Mouse (Mus musculus) lung, adult 2 months (tissue): ENCODE results near the gene Alox5. TPM values are rescaled to one million over a fixed set of nuclear protein-coding genes. Genes with fewer than 3 reads are reported as not detected.

Source experiments
- DNase-seq: peaks from one replicate; pipeline ENCODE4 v3.0.0; 2022
- H3K4me1 ChIP-seq: fragments of 200-500 bp; 2 replicates; pipeline ENCODE4 v1.6.1; 2011; ENCODE audit warnings: low read length; ENCODE audit not compliant: control insufficient read depth, insufficient read depth
- H3K4me3 ChIP-seq: fragments of 200-500 bp; replicated peaks from 2 replicates; pipeline ENCODE3; 2011; ENCODE audit warnings: low read depth, mild to moderate bottlenecking, control low read depth, low read length; ENCODE audit errors: extremely low read depth
- CTCF ChIP-seq: fragments of 200-500 bp; IDR thresholded peaks from 2 replicates; pipeline ENCODE4 v1.5.1; 2011; ENCODE audit warnings: mild to moderate bottlenecking, low read length, control low read depth; ENCODE audit not compliant: insufficient read depth
- POLR2A ChIP-seq: fragments of 200-500 bp; IDR thresholded peaks from 2 replicates; pipeline ENCODE4 v1.6.1; 2011; ENCODE audit warnings: low read depth, mild to moderate bottlenecking, control low read depth, low read length, borderline replicate concordance; ENCODE audit errors: extremely low read depth
- WGBS: fragments of 180-500 bp; shearing (Covaris S2); methylation state at CpG from one replicate; pipeline ENCODE4 v1.1.7; 2018; 5-methylcytosine and 5-hydroxymethylcytosine counted together
- polyA plus RNA-seq: library from polyadenylated mRNA; depleted of rRNA; stranded (reverse); fragments of >200 nt; gene quantifications from 2 replicates; pipeline ENCODE4 v1.2.3, GENCODE M21; 2012

Gene Alox5
- polyA plus RNA-seq, 1 experiment, result 9.1 TPM

DNA sequence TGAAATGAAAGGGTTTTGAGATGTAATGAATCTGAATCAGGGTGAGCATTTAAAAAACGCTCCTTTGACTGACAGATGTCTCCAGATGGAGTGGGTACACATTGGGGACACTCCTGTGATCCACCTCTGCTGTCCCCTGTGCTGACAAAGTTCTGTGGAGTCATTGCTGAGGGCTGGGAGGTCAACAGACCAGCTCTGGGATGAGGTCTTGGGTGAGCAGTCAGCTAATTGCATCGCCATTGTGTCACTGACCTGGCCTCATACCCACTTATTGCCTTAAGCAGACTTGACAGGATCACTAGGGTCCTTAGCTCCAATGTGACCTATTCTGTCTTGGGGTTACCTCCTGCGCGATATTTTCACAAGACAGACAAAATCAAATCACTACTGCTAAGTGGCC, 53.8 kb downstream of the Alox5 start:
- H3K4me3 ChIP-seq, result no peak overlapping the region
- no peak for DNase-seq
- WGBS, result 91% methylated on average over 4 of the region's 4 CpGs
- H3K4me1 ChIP-seq, result no peaks in the 10 kb centered on the region
- TF ChIP-seq CTCF, result no peak
- TF ChIP-seq POLR2A, result no peak

DNA sequence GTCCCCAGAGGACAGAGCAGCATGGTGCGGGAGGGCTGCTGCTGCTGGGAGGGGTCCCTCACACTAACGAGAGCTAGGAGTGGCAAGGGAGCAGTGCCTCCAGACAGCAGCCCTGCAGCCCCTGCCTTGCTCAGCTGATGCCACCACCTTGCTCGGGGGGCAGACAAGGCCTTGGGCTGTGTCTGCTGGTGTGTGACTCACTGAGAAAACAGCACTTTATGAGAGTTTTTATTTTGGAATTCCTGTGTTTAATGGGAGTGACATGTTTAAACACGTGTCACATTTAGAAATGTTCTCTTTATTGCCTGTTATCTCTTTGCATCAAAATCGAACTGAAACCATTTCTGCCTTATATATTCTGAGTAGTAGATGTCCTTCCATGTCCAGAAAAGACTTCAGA, 54.3 kb downstream of the Alox5 start:
- 72% methylated on average over 5 of the region's 5 CpGs for WGBS

DNA sequence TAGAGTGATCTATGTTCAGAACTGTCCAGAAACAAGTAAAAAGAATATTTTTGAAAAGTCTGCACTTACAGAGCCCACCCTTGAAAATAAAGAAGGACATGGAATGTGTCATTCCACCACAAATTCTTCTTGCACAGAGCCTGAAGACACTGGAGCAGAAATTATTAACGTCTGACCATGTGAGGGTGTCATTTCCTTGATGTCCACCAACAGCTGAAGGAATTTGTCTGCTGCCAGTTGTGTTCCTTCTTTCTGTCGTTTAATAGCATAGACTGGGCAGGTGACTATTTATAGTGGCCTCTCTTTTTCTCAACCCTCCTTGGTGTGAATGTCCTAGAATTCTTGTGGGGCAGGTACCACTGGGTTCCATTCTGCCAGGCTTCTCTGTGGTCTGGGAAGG, 54.8 kb downstream of the Alox5 start:
- no peak for TF ChIP-seq CTCF
- TF ChIP-seq POLR2A, result no peak
- H3K4me1 ChIP-seq, result no peaks in the 10 kb centered on the region
- WGBS, result 60% methylated on average over 2 of the region's 2 CpGs
- H3K4me3 ChIP-seq, result no peak overlapping the region
- DNase-seq, result no peak

More for the DNA sequence above, 54.3 kb downstream of the Alox5 start:
- Histone ChIP-seq H3K4me3 (no peak overlapping the region), H3K4me1 (no peaks in the 10 kb centered on the region)
- no peak for TF ChIP-seq POLR2A
- no peak for TF ChIP-seq CTCF
- no peak for DNase-seq

DNA sequence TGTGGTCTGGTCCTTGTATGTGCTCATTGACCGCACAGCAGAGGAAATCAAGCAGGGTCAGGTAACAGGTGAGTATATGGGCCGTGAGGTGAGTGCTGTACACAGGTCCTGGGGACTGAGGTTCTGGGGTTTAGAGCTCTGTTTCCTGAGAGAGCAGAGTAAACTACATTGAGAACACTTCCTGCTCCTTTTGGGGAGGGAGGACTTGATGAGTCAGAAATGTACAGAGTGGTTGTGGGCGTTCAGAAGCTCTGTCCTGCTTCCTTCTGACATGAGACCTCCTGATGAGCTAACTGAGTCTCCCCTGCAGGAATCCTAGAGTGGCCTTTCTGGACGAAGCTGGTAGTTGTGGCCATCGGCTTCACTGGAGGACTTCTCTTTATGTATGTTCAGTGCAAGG, 55.3 kb downstream of the Alox5 start:
- Histone ChIP-seq H3K4me1 (no peaks in the 10 kb centered on the region), H3K4me3 (no peak overlapping the region)
- no peak for TF ChIP-seq POLR2A
- no peak for TF ChIP-seq CTCF
- WGBS, result 82% methylated on average over 5 of the region's 5 CpGs
- no peak for DNase-seq

GRCm38 (mm10) chr6:116405243-116405642, 55.7 kb downstream of the Alox5 start:
- 91% methylated on average over 9 of the region's 9 CpGs for WGBS
- no peak for DNase-seq
- no peak for TF ChIP-seq CTCF
- TF ChIP-seq POLR2A, result no peak
- no peaks in the 10 kb centered on the region for H3K4me1 ChIP-seq
- H3K4me3 ChIP-seq, result no peak overlapping the region

DNA sequence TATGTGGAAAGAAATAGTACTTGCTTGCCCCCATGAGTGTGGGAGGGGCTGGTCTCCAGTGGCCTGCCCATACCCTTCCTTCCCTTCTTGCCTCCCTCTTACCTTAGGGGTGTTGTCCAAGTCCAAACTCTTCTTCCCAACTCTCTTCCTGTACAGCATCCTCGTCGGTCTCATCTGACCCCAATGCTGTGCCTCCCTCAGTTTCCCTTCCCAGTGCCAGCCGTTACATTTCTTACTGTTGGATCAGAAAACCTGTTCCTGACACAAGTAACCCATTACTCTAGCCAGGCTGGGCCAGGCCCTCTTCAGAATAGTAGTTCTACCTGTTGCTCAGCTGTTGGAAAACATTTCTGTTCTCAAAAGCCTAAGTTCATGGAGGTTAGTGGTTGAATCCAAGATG, 58.6 kb downstream of the Alox5 start:
- Histone ChIP-seq H3K4me3 (no peak overlapping the region), H3K4me1 (no peaks in the 10 kb centered on the region; the same call in 1 of the 2 replicates)
- TF ChIP-seq CTCF, result no peak
- no peak for TF ChIP-seq POLR2A
- 93% methylated on average over 3 of the region's 3 CpGs for WGBS
- DNase-seq, result no peak

DNA sequence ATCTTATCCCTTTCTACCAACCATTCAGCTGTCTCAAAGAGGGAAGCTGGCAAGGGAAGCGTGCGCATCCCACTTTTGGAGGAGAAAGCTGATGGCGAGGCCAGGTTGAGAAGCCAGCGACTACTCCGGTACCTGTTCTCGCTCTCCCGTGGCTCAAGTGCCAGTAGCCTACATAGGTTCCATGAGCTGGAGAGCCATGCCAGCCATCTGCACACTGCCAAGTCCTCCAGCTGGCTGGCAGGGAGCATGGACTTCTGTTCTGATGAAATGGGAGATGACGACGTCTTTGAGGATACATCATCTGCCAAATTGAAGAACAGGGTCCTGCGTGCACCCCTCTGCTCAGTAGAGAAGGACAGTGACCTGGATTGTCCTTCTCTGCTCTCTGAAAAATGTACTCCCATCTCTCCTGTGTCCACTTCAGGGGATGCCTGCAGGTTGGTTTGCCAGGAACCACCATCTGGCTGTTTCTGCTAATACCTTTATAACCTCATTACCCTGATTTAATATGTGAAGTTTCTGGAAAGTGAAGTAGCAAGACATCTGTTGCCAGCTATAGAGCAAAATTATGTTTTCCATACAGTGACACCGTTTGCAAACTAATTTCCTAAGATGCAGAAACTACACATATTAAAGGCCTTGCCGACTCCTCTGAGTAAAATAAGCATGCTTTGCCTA, 59.1 kb downstream of the Alox5 start:
- no peak for DNase-seq
- Histone ChIP-seq H3K4me1 (no peaks in the 10 kb centered on the region; the same call in 1 of the 2 replicates), H3K4me3 (no peak overlapping the region)
- 96% methylated on average over 12 of the region's 12 CpGs for WGBS
- TF ChIP-seq CTCF (no peak), POLR2A (no peak)

- DNase-seq, result no peak
- Histone ChIP-seq H3K4me1 (no peaks in the 10 kb centered on the region; the same call in 1 of the 2 replicates), H3K4me3 (no peak overlapping the region)
- WGBS, result 64% methylated on average over 2 of the region's 2 CpGs
- TF ChIP-seq POLR2A (no peak), CTCF (no peak)
These were observed 62.8 kb downstream of the Alox5 start for GRCm38 (mm10) chr6:116398136-116398535.

- TF ChIP-seq CTCF, result no peak
- TF ChIP-seq POLR2A, result no peak
- DNase-seq, result no peak
- WGBS, result 70% methylated on average over 6 of the region's 6 CpGs
- H3K4me3 ChIP-seq, result no peak overlapping the region
- no peaks in the 10 kb centered on the region; the same call in 1 of the 2 replicates for H3K4me1 ChIP-seq
These were observed 63.4 kb downstream of the Alox5 start for GRCm38 (mm10) chr6:116397621-116398020.

- Histone ChIP-seq H3K4me3 (no peak overlapping the region), H3K4me1 (no peaks in the 10 kb centered on the region; the same call in 1 of the 2 replicates)
- TF ChIP-seq CTCF (no peak), POLR2A (no peak)
- DNase-seq, result no peak
- WGBS, result 78% methylated on average over 2 of the region's 2 CpGs
These were observed 65.9 kb downstream of the Alox5 start for GRCm38 (mm10) chr6:116394916-116395648.
